Mouse (Mus musculus) E14TG2a.4 (cell line): ENCODE measurements around the gene Ank2.

Source experiments
- CTCF ChIP-seq: conservative IDR thresholded peaks from 2 replicates; pipeline ENCODE4 v1.5.1; 2014; ENCODE audit warnings: low read length
- POU5F1 ChIP-seq: IDR thresholded peaks from 2 replicates; pipeline ENCODE4 v1.6.1; 2014; ENCODE audit warnings: low read length, borderline replicate concordance

GRCm38 (mm10) chr3:127361846-127362245 is 137.3 kb downstream of the Ank2 start:
- no peak for TF ChIP-seq CTCF
- TF ChIP-seq POU5F1, result no peak
